Mouse (Mus musculus) c-Kit-negative CD71-positive TER-119-positive erythroid progenitor cells, embryonic 14.5 days (primary cell): ENCODE results near the gene Tbk1.

ENCODE experiments used
- DNase-seq: peaks from one replicate; pipeline ENCODE4 v3.0.0-alpha.2; 2013; ENCODE audit warnings: low read depth, low spot score

Gene Tbk1

GRCm38 (mm10) chr10:121586675-121587370 is at the start of gene Tbk1:
Gene Tbk1 (minus strand): TSS chr10:121586787.
- peak; percentile 81 for DNase-seq

- no peak for DNase-seq
These were observed 49.7 kb upstream of the Tbk1 start for GRCm38 (mm10) chr10:121636276-121636675.

GRCm38 (mm10) chr10:121634159-121634558 is 47.6 kb upstream of the Tbk1 start:
- no peak for DNase-seq

GRCm38 (mm10) chr10:121628561-121629040 is 42.0 kb upstream of the Tbk1 start:
- no peak for DNase-seq

- no peak for DNase-seq
These were observed 40.7 kb upstream of the Tbk1 start for GRCm38 (mm10) chr10:121627216-121627852.

GRCm38 (mm10) chr10:121626186-121626882 is 39.7 kb upstream of the Tbk1 start, which contains the start of gene Xpot:
Gene Xpot (minus strand): TSS chr10:121626332.
- peak; percentile 88 for DNase-seq

- DNase-seq = peak; percentile 16
These were observed 39.0 kb upstream of the Tbk1 start for GRCm38 (mm10) chr10:121625407-121626185.

- DNase-seq = peak; percentile 5
These were observed 38.4 kb upstream of the Tbk1 start for GRCm38 (mm10) chr10:121625006-121625405.

GRCm38 (mm10) chr10:121623670-121624069 is 37.1 kb upstream of the Tbk1 start:
- DNase-seq = no peak

- DNase-seq = no peak
These were observed 35.8 kb upstream of the Tbk1 start for GRCm38 (mm10) chr10:121622431-121622830.

- no peak for DNase-seq
These were observed 29.3 kb upstream of the Tbk1 start for GRCm38 (mm10) chr10:121615935-121616334.

- no peak for DNase-seq
These were observed 28.7 kb upstream of the Tbk1 start for GRCm38 (mm10) chr10:121615146-121615870.

- no peak for DNase-seq
These were observed 27.0 kb upstream of the Tbk1 start for GRCm38 (mm10) chr10:121613570-121613969.

GRCm38 (mm10) chr10:121612448-121612847 is 25.9 kb upstream of the Tbk1 start:
- DNase-seq = no peak

- DNase-seq = no peak
These were observed 25.0 kb upstream of the Tbk1 start for GRCm38 (mm10) chr10:121611587-121611986.

GRCm38 (mm10) chr10:121608177-121608576 is 21.6 kb upstream of the Tbk1 start:
- no peak for DNase-seq

GRCm38 (mm10) chr10:121604632-121605344 is 18.2 kb upstream of the Tbk1 start:
- no peak for DNase-seq

- DNase-seq = no peak
These were observed 17.0 kb upstream of the Tbk1 start for GRCm38 (mm10) chr10:121603556-121603955.

- DNase-seq = no peak
These were observed 14.7 kb upstream of the Tbk1 start for GRCm38 (mm10) chr10:121601272-121601671.

- no peak for DNase-seq
These were observed 10.0 kb upstream of the Tbk1 start for GRCm38 (mm10) chr10:121596580-121596979.
